Mouse (Mus musculus) lung, embryonic 14.5 days (tissue): ENCODE data around the gene Anapc4. TPM values are rescaled to one million over a fixed set of nuclear protein-coding genes. Genes with fewer than 3 reads are reported as not detected.

Experiments
- ATAC-seq: fragments of 200-750 bp; cut with Nextera tagmentation; 2 replicates; pipeline ENCODE4 v1.8.0; 2017; ENCODE audit warnings: mild to moderate bottlenecking, moderate TSS enrichment, moderate library complexity; ENCODE audit not compliant: insufficient read depth
- DNase-seq: peaks from one replicate; pipeline ENCODE4 v3.0.0-alpha.2; 2015
- H3K27ac ChIP-seq: fragments of 300-500 bp; sonication (generic); 2 replicates; pipeline ENCODE4 v1.5.1; 2014; ENCODE audit warnings: low read depth, mild to moderate bottlenecking, moderate library complexity
- H3K27me3 ChIP-seq: fragments of 300-500 bp; sonication (generic); 2 replicates; pipeline ENCODE4 v1.6.1; 2014; ENCODE audit warnings: low read length, control low read depth; ENCODE audit not compliant: insufficient read depth
- H3K36me3 ChIP-seq: fragments of 300-500 bp; sonication (generic); 2 replicates; pipeline ENCODE4 v1.6.1; 2014; ENCODE audit warnings: control low read depth; ENCODE audit not compliant: insufficient read depth
- H3K4me1 ChIP-seq: fragments of 300-500 bp; sonication (generic); 2 replicates; pipeline ENCODE4 v1.6.1; 2014; ENCODE audit warnings: antibody characterized with exemption, control low read depth; ENCODE audit not compliant: insufficient read depth
- H3K4me2 ChIP-seq: fragments of 300-500 bp; sonication (generic); 2 replicates; pipeline ENCODE4 v1.6.1; 2014; ENCODE audit warnings: mild to moderate bottlenecking
- H3K4me3 ChIP-seq: fragments of 300-500 bp; sonication (generic); 2 replicates; pipeline ENCODE4 v1.5.1; 2014; ENCODE audit warnings: low read depth, low read length
- H3K9ac ChIP-seq: fragments of 300-500 bp; sonication (generic); 2 replicates; pipeline ENCODE4 v1.6.1; 2014
- H3K9me3 ChIP-seq: fragments of 300-500 bp; sonication (generic); 2 replicates; pipeline ENCODE4 v1.6.1; 2016; ENCODE audit warnings: low read depth, low read length, control low read depth
- CTCF ChIP-seq: IDR thresholded peaks from 2 replicates; pipeline ENCODE4 v1.5.1; 2016; ENCODE audit warnings: antibody characterized with exemption, low read depth
- WGBS: fragments of 180-500 bp; shearing (Covaris S2); extraction: QIAGEN DNeasy Blood & Tissue Kit; methylation state at CpG from one replicate; pipeline ENCODE4 v1.1.7; 2014; 5-methylcytosine and 5-hydroxymethylcytosine counted together
- polyA plus RNA-seq: library from polyadenylated mRNA; unstranded; fragments of >200 nt; fragmentation: Nextera tagmentation; extraction: Ambion mirVana; gene quantifications from 2 replicates; pipeline ENCODE4 v1.2.1, GENCODE M21; 2014

The Anapc4 gene
- polyA plus RNA-seq, 1 experiment from 2014 or later = 123 TPM

DNA sequence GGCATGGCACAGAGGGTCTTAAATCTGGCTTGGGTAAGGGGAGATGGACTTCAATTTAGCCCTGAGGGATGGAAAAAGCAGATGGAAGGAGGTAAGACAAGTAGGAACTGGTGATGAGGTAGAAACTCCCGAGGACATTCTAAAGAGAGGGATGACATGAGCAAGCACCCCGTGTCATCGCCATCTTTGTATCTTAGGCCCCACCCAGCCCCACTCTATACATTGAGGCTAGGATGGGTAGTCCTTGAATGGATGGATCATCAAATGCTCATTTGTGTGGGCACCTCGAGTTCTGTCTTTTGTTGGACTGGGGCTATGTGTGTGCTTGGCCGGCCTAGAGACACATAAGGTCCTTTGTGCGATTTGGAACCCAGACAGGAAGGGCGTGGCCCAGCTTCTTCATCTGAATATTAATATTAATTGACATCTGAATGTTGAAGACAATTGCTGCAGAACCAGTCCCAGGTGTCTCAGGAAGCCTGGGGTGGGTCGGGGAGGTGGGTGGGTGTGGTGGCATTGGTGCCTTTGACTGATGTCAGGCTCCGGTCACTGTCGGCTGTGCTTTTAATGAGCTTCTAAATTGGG lies 77.6 kb downstream of the Anapc4 start:
- ATAC-seq (no peak), DNase-seq (no peak)
- 90% methylated on average over 10 of the region's 10 CpGs for WGBS
- Histone ChIP-seq H3K27me3 (no peaks in the 10 kb centered on the region), H3K9ac (no peak overlapping the region), H3K4me3 (no peak overlapping the region), H3K36me3 (no peaks in the 10 kb centered on the region), H3K9me3 (no peaks in the 10 kb centered on the region), H3K4me2 (no peak overlapping the region), H3K27ac (no peak overlapping the region), H3K4me1 (no peaks in the 10 kb centered on the region)
- no peak for TF ChIP-seq CTCF

DNA sequence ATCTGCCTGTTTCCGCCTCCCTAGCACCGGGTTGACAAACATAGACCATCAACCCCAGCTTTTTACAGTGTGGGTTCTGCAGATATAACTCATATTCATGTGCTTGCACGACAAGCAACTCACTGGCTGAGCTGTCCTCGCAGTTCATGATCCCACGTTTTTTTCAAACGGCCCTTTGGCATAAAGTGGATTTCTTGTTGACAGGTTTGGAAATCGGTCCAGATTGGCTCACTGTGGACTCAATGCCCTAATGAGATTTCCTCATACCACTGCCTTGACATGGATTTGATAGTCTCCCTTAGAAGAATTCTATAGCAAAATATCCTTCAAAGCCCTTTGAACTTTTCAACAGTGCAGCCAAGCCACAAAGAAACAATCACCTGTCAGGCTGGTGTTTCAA lies 79.9 kb downstream of the Anapc4 start:
- ATAC-seq (no peak), DNase-seq (no peak)
- Histone ChIP-seq H3K9ac (no peak overlapping the region), H3K4me2 (no peak overlapping the region), H3K27ac (no peak overlapping the region), H3K36me3 (no peaks in the 10 kb centered on the region), H3K4me3 (no peak overlapping the region), H3K27me3 (no peaks in the 10 kb centered on the region), H3K9me3 (no peaks in the 10 kb centered on the region), H3K4me1 (no peaks in the 10 kb centered on the region)
- WGBS = 71% methylated on average over 7 of the region's 7 CpGs
- no peak for TF ChIP-seq CTCF

DNA sequence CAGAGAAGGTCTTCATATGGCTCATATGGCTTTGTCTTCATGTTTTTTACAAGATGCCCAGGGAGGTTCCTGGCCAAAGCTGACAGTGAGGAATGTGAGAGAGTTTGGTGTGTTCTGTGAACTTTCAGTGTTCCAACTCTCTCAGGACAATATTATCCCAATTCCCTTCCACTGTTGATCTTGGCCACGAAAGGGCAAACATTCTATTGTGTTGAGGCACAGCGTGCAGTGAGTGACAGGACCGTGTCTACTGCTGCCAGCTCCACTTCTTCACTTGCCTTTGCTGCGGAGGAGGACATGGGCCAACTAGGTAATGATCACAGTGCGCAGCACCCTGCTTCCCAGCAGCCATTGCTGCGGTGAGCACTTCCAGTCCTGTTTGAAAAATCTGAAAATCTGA lies 82.4 kb downstream of the Anapc4 start:
- no peaks in the 10 kb centered on the region for H3K27me3 ChIP-seq
- no peak overlapping the region for H3K9ac ChIP-seq
- H3K36me3 ChIP-seq = no peaks in the 10 kb centered on the region
- TF ChIP-seq CTCF = no peak
- DNase-seq (no peak), ATAC-seq (no peak)
- H3K4me3 ChIP-seq = no peak overlapping the region
- 71% methylated on average over 6 of the region's 6 CpGs for WGBS
- no peaks in the 10 kb centered on the region for H3K9me3 ChIP-seq
- H3K4me1 ChIP-seq = no peaks in the 10 kb centered on the region
- no peak overlapping the region for H3K4me2 ChIP-seq
- no peak overlapping the region for H3K27ac ChIP-seq

Other genes starting within 250 kb of the Anapc4 start
- gene Sepsecs, start 164.3 kb upstream of the Anapc4 start, polyA plus RNA-seq = 9.2 and 10.4 TPM in 2 replicates
- gene Pi4k2b, start 92.4 kb upstream of the Anapc4 start, polyA plus RNA-seq = 34.6 and 36.7 TPM in 2 replicates
- gene Zcchc4, start 58.6 kb upstream of the Anapc4 start, polyA plus RNA-seq = 16.1 and 17.5 TPM in 2 replicates
- gene Slc34a2, start 204.1 kb downstream of the Anapc4 start, polyA plus RNA-seq = 0.67 and 0.83 TPM in 2 replicates